Mouse (Mus musculus): Measurements from ENCODE around the gene Hpn.

Hpn gene

GRCm38 (mm10) chr7:31087262-31087661 is 27.8 kb downstream of the Hpn start:
- Histone ChIP-seq H3K36me3 (ENCODE audit: control insufficient read depth, insufficient read depth, low read length, poor library complexity, severe bottlenecking) (no peaks in the 10 kb centered on the region), H3K27me3 (ENCODE audit: control insufficient read depth, insufficient read depth, low read length, poor library complexity, severe bottlenecking) (no peaks in the 10 kb centered on the region)
- DNase-seq (ENCODE audit: low read depth, low spot score), result no peak

- DNase-seq (ENCODE audit: low read depth, low spot score), result no peak
- H3K36me3 ChIP-seq (ENCODE audit: control insufficient read depth, insufficient read depth, low read length, poor library complexity, severe bottlenecking), result no peaks in the 10 kb centered on the region
- no peaks in the 10 kb centered on the region for H3K27me3 ChIP-seq (ENCODE audit: control insufficient read depth, insufficient read depth, low read length, poor library complexity, severe bottlenecking)
These were observed 28.8 kb downstream of the Hpn start for GRCm38 (mm10) chr7:31086175-31086755.

GRCm38 (mm10) chr7:31085171-31085570 is 29.9 kb downstream of the Hpn start:
- Histone ChIP-seq H3K36me3 (ENCODE audit: control insufficient read depth, insufficient read depth, low read length, poor library complexity, severe bottlenecking) (no peaks in the 10 kb centered on the region), H3K27me3 (ENCODE audit: control insufficient read depth, insufficient read depth, low read length, poor library complexity, severe bottlenecking) (no peaks in the 10 kb centered on the region)
- no peak for DNase-seq (ENCODE audit: low read depth, low spot score)

GRCm38 (mm10) chr7:31084140-31084539 is 30.9 kb downstream of the Hpn start:
- no peak for DNase-seq (ENCODE audit: low read depth, low spot score)
- no peaks in the 10 kb centered on the region for H3K27me3 ChIP-seq (ENCODE audit: control insufficient read depth, insufficient read depth, low read length, poor library complexity, severe bottlenecking)
- H3K36me3 ChIP-seq (ENCODE audit: control insufficient read depth, insufficient read depth, low read length, poor library complexity, severe bottlenecking), result no peaks in the 10 kb centered on the region

GRCm38 (mm10) chr7:31082831-31083588 is 32.1 kb downstream of the Hpn start:
- Histone ChIP-seq H3K36me3 (ENCODE audit: control insufficient read depth, insufficient read depth, low read length, poor library complexity, severe bottlenecking) (no peaks in the 10 kb centered on the region), H3K27me3 (ENCODE audit: control insufficient read depth, insufficient read depth, low read length, poor library complexity, severe bottlenecking) (no peaks in the 10 kb centered on the region)
- DNase-seq (ENCODE audit: low read depth, low spot score), result no peak

GRCm38 (mm10) chr7:31082106-31082505 is 33.0 kb downstream of the Hpn start:
- no peaks in the 10 kb centered on the region for H3K36me3 ChIP-seq (ENCODE audit: control insufficient read depth, insufficient read depth, low read length, poor library complexity, severe bottlenecking)
- H3K27me3 ChIP-seq (ENCODE audit: control insufficient read depth, insufficient read depth, low read length, poor library complexity, severe bottlenecking), result no peaks in the 10 kb centered on the region
- DNase-seq (ENCODE audit: low read depth, low spot score), result no peak

GRCm38 (mm10) chr7:31081106-31081505 is 34.0 kb downstream of the Hpn start:
- Histone ChIP-seq H3K27me3 (ENCODE audit: control insufficient read depth, insufficient read depth, low read length, poor library complexity, severe bottlenecking) (no peaks in the 10 kb centered on the region), H3K36me3 (ENCODE audit: control insufficient read depth, insufficient read depth, low read length, poor library complexity, severe bottlenecking) (no peaks in the 10 kb centered on the region)
- no peak for DNase-seq (ENCODE audit: low read depth, low spot score)

GRCm38 (mm10) chr7:31080611-31081010 is 34.5 kb downstream of the Hpn start:
- no peaks in the 10 kb centered on the region for H3K36me3 ChIP-seq (ENCODE audit: control insufficient read depth, insufficient read depth, low read length, poor library complexity, severe bottlenecking)
- H3K27me3 ChIP-seq (ENCODE audit: control insufficient read depth, insufficient read depth, low read length, poor library complexity, severe bottlenecking), result no peaks in the 10 kb centered on the region
- no peak for DNase-seq (ENCODE audit: low read depth, low spot score)

- DNase-seq (ENCODE audit: low read depth, low spot score), result no peak
- Histone ChIP-seq H3K27me3 (ENCODE audit: control insufficient read depth, insufficient read depth, low read length, poor library complexity, severe bottlenecking) (no peaks in the 10 kb centered on the region), H3K36me3 (ENCODE audit: control insufficient read depth, insufficient read depth, low read length, poor library complexity, severe bottlenecking) (no peaks in the 10 kb centered on the region)
These were observed 35.4 kb downstream of the Hpn start for GRCm38 (mm10) chr7:31079670-31080069.

GRCm38 (mm10) chr7:31077885-31078445 is 37.1 kb downstream of the Hpn start:
- no peaks in the 10 kb centered on the region for H3K27me3 ChIP-seq (ENCODE audit: control insufficient read depth, insufficient read depth, low read length, poor library complexity, severe bottlenecking)
- peak; percentile 74 for DNase-seq (ENCODE audit: low read depth, low spot score)

GRCm38 (mm10) chr7:31077470-31077869 is 37.6 kb downstream of the Hpn start:
- Histone ChIP-seq H3K27me3 (ENCODE audit: control insufficient read depth, insufficient read depth, low read length, poor library complexity, severe bottlenecking) (no peaks in the 10 kb centered on the region), H3K36me3 (ENCODE audit: control insufficient read depth, insufficient read depth, low read length, poor library complexity, severe bottlenecking) (no peaks in the 10 kb centered on the region)
- no peak for DNase-seq (ENCODE audit: low read depth, low spot score)

More at GRCm38 (mm10) chr7:31077885-31078445, 37.1 kb downstream of the Hpn start:
- no peaks in the 10 kb centered on the region for H3K36me3 ChIP-seq (ENCODE audit: control insufficient read depth, insufficient read depth, low read length, poor library complexity, severe bottlenecking)

GRCm38 (mm10) chr7:31076492-31076891 is 38.6 kb downstream of the Hpn start, which contains the start of gene Fxyd3:
Fxyd3 (minus strand) TSS chr7:31076704.
- no peak for DNase-seq (ENCODE audit: low read depth, low spot score)
- Histone ChIP-seq H3K27me3 (ENCODE audit: control insufficient read depth, insufficient read depth, low read length, poor library complexity, severe bottlenecking) (no peaks in the 10 kb centered on the region), H3K36me3 (ENCODE audit: control insufficient read depth, insufficient read depth, low read length, poor library complexity, severe bottlenecking) (no peaks in the 10 kb centered on the region)

- Histone ChIP-seq H3K36me3 (ENCODE audit: control insufficient read depth, insufficient read depth, low read length, poor library complexity, severe bottlenecking) (no peaks in the 10 kb centered on the region), H3K27me3 (ENCODE audit: control insufficient read depth, insufficient read depth, low read length, poor library complexity, severe bottlenecking) (no peaks in the 10 kb centered on the region)
- DNase-seq (ENCODE audit: low read depth, low spot score), result no peak
These were observed 40.4 kb downstream of the Hpn start for GRCm38 (mm10) chr7:31074713-31075069.

- no peak for DNase-seq (ENCODE audit: low read depth, low spot score)
- Histone ChIP-seq H3K27me3 (ENCODE audit: control insufficient read depth, insufficient read depth, low read length, poor library complexity, severe bottlenecking) (no peaks in the 10 kb centered on the region), H3K36me3 (ENCODE audit: control insufficient read depth, insufficient read depth, low read length, poor library complexity, severe bottlenecking) (no peaks in the 10 kb centered on the region)
These were observed 40.9 kb downstream of the Hpn start for GRCm38 (mm10) chr7:31074061-31074712.

- no peaks in the 10 kb centered on the region for H3K27me3 ChIP-seq (ENCODE audit: control insufficient read depth, insufficient read depth, low read length, poor library complexity, severe bottlenecking)
- DNase-seq (ENCODE audit: low read depth, low spot score), result no peak
- H3K36me3 ChIP-seq (ENCODE audit: control insufficient read depth, insufficient read depth, low read length, poor library complexity, severe bottlenecking), result no peaks in the 10 kb centered on the region
These were observed 41.5 kb downstream of the Hpn start for GRCm38 (mm10) chr7:31073546-31073945.

Data from splenic B cell, adult 2 months (primary cell).